Mouse (Mus musculus): ENCODE results near the gene Fgf3. TPM values are rescaled to one million over a fixed set of nuclear protein-coding genes. Genes with fewer than 3 reads are reported as not detected.

Fgf3 gene
- polyA plus RNA-seq, 1 experiment from 2014 or later = 1.1 TPM

GRCm38 (mm10) chr7:144861769-144862070, 23.8 kb downstream of the Fgf3 start:
- Histone ChIP-seq H3K4me1 (peaks cover 13% of the 10 kb centered on the region), H3K27me3 (peaks cover 90% of the 10 kb centered on the region), H3K36me3 (no peaks in the 10 kb centered on the region), H3K4me3 (peak overlapping the region; percentile 32), H3K27ac (replicated peaks) (no peak overlapping the region), H3K9me3 (no peaks in the 10 kb centered on the region), H3K4me2 (replicated peaks) (peak overlapping the region; percentile 44), H3K9ac (replicated peaks) (no peak overlapping the region)
- 1% methylated on average over 28 of the region's 28 CpGs for WGBS
- ATAC-seq (ENCODE audit: low FRiP score, low read depth) = no peak

GRCm38 (mm10) chr7:144862126-144862525, 24.2 kb downstream of the Fgf3 start:
- H3K4me2 ChIP-seq (replicated peaks) = peak overlapping the region; percentile 44
- 2% methylated on average over 15 of the region's 15 CpGs for WGBS
- H3K36me3 ChIP-seq = no peaks in the 10 kb centered on the region
- H3K27ac ChIP-seq (replicated peaks) = no peak overlapping the region
- H3K4me3 ChIP-seq = peak overlapping the region; percentile 32; the same call in 1 of the 2 replicates
- H3K27me3 ChIP-seq = peaks cover 90% of the 10 kb centered on the region
- no peak for ATAC-seq (ENCODE audit: low FRiP score, low read depth)
- H3K4me1 ChIP-seq = peaks cover 13% of the 10 kb centered on the region
- H3K9ac ChIP-seq (replicated peaks) = no peak overlapping the region
- H3K9me3 ChIP-seq = no peaks in the 10 kb centered on the region

GRCm38 (mm10) chr7:144862712-144863111, 24.8 kb downstream of the Fgf3 start:
- no peaks in the 10 kb centered on the region for H3K36me3 ChIP-seq
- 2% methylated on average over 18 of the region's 18 CpGs for WGBS
- H3K9ac ChIP-seq (replicated peaks) = no peak overlapping the region
- no peak overlapping the region for H3K4me2 ChIP-seq (replicated peaks)
- peaks cover 13% of the 10 kb centered on the region for H3K4me1 ChIP-seq
- H3K27me3 ChIP-seq = peaks cover 93% of the 10 kb centered on the region
- H3K27ac ChIP-seq (replicated peaks) = no peak overlapping the region
- ATAC-seq (ENCODE audit: low FRiP score, low read depth) = no peak
- no peak overlapping the region for H3K4me3 ChIP-seq
- H3K9me3 ChIP-seq = no peaks in the 10 kb centered on the region

- no peak for ATAC-seq (ENCODE audit: low FRiP score, low read depth)
- H3K9me3 ChIP-seq = no peaks in the 10 kb centered on the region
- H3K4me3 ChIP-seq = no peak overlapping the region
- H3K27me3 ChIP-seq = peaks cover 91% of the 10 kb centered on the region
- no peaks in the 10 kb centered on the region for H3K36me3 ChIP-seq
- no peak overlapping the region for H3K27ac ChIP-seq (replicated peaks)
- no peak overlapping the region for H3K4me2 ChIP-seq (replicated peaks)
- WGBS = under 1% methylated on average over 11 of the region's 11 CpGs
- H3K9ac ChIP-seq (replicated peaks) = no peak overlapping the region
- H3K4me1 ChIP-seq = peaks cover 13% of the 10 kb centered on the region
These were observed 25.3 kb downstream of the Fgf3 start for GRCm38 (mm10) chr7:144863196-144863595.

- Histone ChIP-seq H3K4me1 (peaks cover 13% of the 10 kb centered on the region), H3K36me3 (no peaks in the 10 kb centered on the region), H3K4me2 (replicated peaks) (no peak overlapping the region), H3K9me3 (no peaks in the 10 kb centered on the region), H3K9ac (replicated peaks) (no peak overlapping the region), H3K27me3 (peaks cover 83% of the 10 kb centered on the region), H3K27ac (replicated peaks) (no peak overlapping the region), H3K4me3 (no peak overlapping the region)
- WGBS = 34% methylated on average over 3 of the region's 3 CpGs
- ATAC-seq (ENCODE audit: low FRiP score, low read depth) = no peak
These were observed 26.3 kb downstream of the Fgf3 start for GRCm38 (mm10) chr7:144864160-144864670.

GRCm38 (mm10) chr7:144867161-144867560, 29.3 kb downstream of the Fgf3 start:
- no peaks in the 10 kb centered on the region for H3K9me3 ChIP-seq
- H3K27ac ChIP-seq (replicated peaks) = no peak overlapping the region
- no peak overlapping the region for H3K4me3 ChIP-seq
- H3K36me3 ChIP-seq = no peaks in the 10 kb centered on the region
- 0 out of 2 replicates have a peak, but pooled peaks cover under 1% of the 10 kb centered on the region for H3K4me1 ChIP-seq
- H3K27me3 ChIP-seq = peaks cover 60% of the 10 kb centered on the region
- WGBS = 75% methylated on average over 4 of the region's 4 CpGs
- H3K4me2 ChIP-seq (replicated peaks) = no peak overlapping the region
- H3K9ac ChIP-seq (replicated peaks) = no peak overlapping the region
- ATAC-seq (ENCODE audit: low FRiP score, low read depth) = no peak

- ATAC-seq (ENCODE audit: low FRiP score, low read depth) = no peak
- H3K4me3 ChIP-seq = no peak overlapping the region
- no peaks in the 10 kb centered on the region for H3K36me3 ChIP-seq
- no peak overlapping the region for H3K27ac ChIP-seq (replicated peaks)
- WGBS = 85% methylated on average over 8 of the region's 8 CpGs
- no peaks in the 10 kb centered on the region for H3K4me1 ChIP-seq
- H3K9me3 ChIP-seq = no peaks in the 10 kb centered on the region
- no peak overlapping the region for H3K9ac ChIP-seq (replicated peaks)
- peaks cover 58% of the 10 kb centered on the region for H3K27me3 ChIP-seq
- H3K4me2 ChIP-seq (replicated peaks) = no peak overlapping the region
These were observed 29.7 kb downstream of the Fgf3 start for GRCm38 (mm10) chr7:144867602-144868001.

- H3K27ac ChIP-seq (replicated peaks) = no peak overlapping the region
- no peaks in the 10 kb centered on the region for H3K9me3 ChIP-seq
- H3K4me3 ChIP-seq = no peak overlapping the region
- WGBS = 71% methylated on average over 4 of the region's 4 CpGs
- ATAC-seq (ENCODE audit: low FRiP score, low read depth) = no peak
- H3K9ac ChIP-seq (replicated peaks) = no peak overlapping the region
- peaks cover 6% of the 10 kb centered on the region; the same call in 1 of the 2 replicates for H3K4me1 ChIP-seq
- H3K4me2 ChIP-seq (replicated peaks) = no peak overlapping the region
- H3K36me3 ChIP-seq = no peaks in the 10 kb centered on the region
- peaks cover 34% of the 10 kb centered on the region for H3K27me3 ChIP-seq
These were observed 34.5 kb downstream of the Fgf3 start for GRCm38 (mm10) chr7:144872420-144872819.

GRCm38 (mm10) chr7:144873160-144873559, 35.3 kb downstream of the Fgf3 start:
- peaks cover 6% of the 10 kb centered on the region; the same call in 1 of the 2 replicates for H3K4me1 ChIP-seq
- peaks cover 30% of the 10 kb centered on the region for H3K27me3 ChIP-seq
- no peak overlapping the region for H3K27ac ChIP-seq (replicated peaks)
- 72% methylated on average over 4 of the region's 4 CpGs for WGBS
- H3K36me3 ChIP-seq = no peaks in the 10 kb centered on the region
- H3K4me2 ChIP-seq (replicated peaks) = no peak overlapping the region
- no peak overlapping the region for H3K4me3 ChIP-seq
- ATAC-seq (ENCODE audit: low FRiP score, low read depth) = no peak
- H3K9me3 ChIP-seq = no peaks in the 10 kb centered on the region
- H3K9ac ChIP-seq (replicated peaks) = no peak overlapping the region

GRCm38 (mm10) chr7:144874226-144874625, 36.3 kb downstream of the Fgf3 start:
- peaks cover 30% of the 10 kb centered on the region for H3K27me3 ChIP-seq
- H3K4me3 ChIP-seq = no peak overlapping the region
- H3K4me1 ChIP-seq = peaks cover 6% of the 10 kb centered on the region; the same call in 1 of the 2 replicates
- H3K36me3 ChIP-seq = no peaks in the 10 kb centered on the region
- no peak for ATAC-seq (ENCODE audit: low FRiP score, low read depth)
- H3K9ac ChIP-seq (replicated peaks) = no peak overlapping the region
- H3K4me2 ChIP-seq (replicated peaks) = no peak overlapping the region
- no peak overlapping the region for H3K27ac ChIP-seq (replicated peaks)
- H3K9me3 ChIP-seq = no peaks in the 10 kb centered on the region
- 66% methylated on average over 4 of the region's 4 CpGs for WGBS

- H3K27ac ChIP-seq (replicated peaks) = no peak overlapping the region
- H3K27me3 ChIP-seq = peaks cover 19% of the 10 kb centered on the region
- H3K9me3 ChIP-seq = no peaks in the 10 kb centered on the region
- no peaks in the 10 kb centered on the region for H3K36me3 ChIP-seq
- ATAC-seq (ENCODE audit: low FRiP score, low read depth) = no peak
- no peak overlapping the region for H3K4me3 ChIP-seq
- H3K9ac ChIP-seq (replicated peaks) = no peak overlapping the region
- H3K4me1 ChIP-seq = peaks cover 6% of the 10 kb centered on the region; the same call in 1 of the 2 replicates
- no peak overlapping the region for H3K4me2 ChIP-seq (replicated peaks)
- 100% methylated on average over 1 of the region's 1 CpGs for WGBS
These were observed 40.5 kb downstream of the Fgf3 start for GRCm38 (mm10) chr7:144878401-144878800.

- H3K4me3 ChIP-seq = no peak overlapping the region
- no peak overlapping the region for H3K4me2 ChIP-seq (replicated peaks)
- H3K27ac ChIP-seq (replicated peaks) = no peak overlapping the region
- ATAC-seq (ENCODE audit: low FRiP score, low read depth) = no peak
- peaks cover 5% of the 10 kb centered on the region for H3K27me3 ChIP-seq
- H3K9me3 ChIP-seq = no peaks in the 10 kb centered on the region
- no peaks in the 10 kb centered on the region for H3K4me1 ChIP-seq
- no peaks in the 10 kb centered on the region for H3K36me3 ChIP-seq
- H3K9ac ChIP-seq (replicated peaks) = no peak overlapping the region; the same call in 1 of the 2 replicates
- 58% methylated on average over 2 of the region's 2 CpGs for WGBS
These were observed 45.2 kb downstream of the Fgf3 start for GRCm38 (mm10) chr7:144883106-144883505.

GRCm38 (mm10) chr7:144887672-144888071, 49.8 kb downstream of the Fgf3 start:
- Histone ChIP-seq H3K36me3 (no peaks in the 10 kb centered on the region), H3K9me3 (no peaks in the 10 kb centered on the region), H3K4me1 (peaks cover 7% of the 10 kb centered on the region; the same call in 1 of the 2 replicates), H3K4me2 (replicated peaks) (no peak overlapping the region), H3K4me3 (no peak overlapping the region), H3K27ac (replicated peaks) (no peak overlapping the region), H3K9ac (replicated peaks) (no peak overlapping the region), H3K27me3 (peaks cover 27% of the 10 kb centered on the region)
- WGBS = 82% methylated on average over 2 of the region's 2 CpGs
- ATAC-seq (ENCODE audit: low FRiP score, low read depth) = no peak

Measured in midbrain, embryonic 12.5 days (tissue).